Mouse (Mus musculus): ENCODE data around the gene Dact3. TPM values are rescaled to one million over a fixed set of nuclear protein-coding genes. Genes with fewer than 3 reads are reported as not detected.

The Dact3 gene
- polyA plus RNA-seq, 1 experiment from 2014 or later, result 2.3 TPM

DNA sequence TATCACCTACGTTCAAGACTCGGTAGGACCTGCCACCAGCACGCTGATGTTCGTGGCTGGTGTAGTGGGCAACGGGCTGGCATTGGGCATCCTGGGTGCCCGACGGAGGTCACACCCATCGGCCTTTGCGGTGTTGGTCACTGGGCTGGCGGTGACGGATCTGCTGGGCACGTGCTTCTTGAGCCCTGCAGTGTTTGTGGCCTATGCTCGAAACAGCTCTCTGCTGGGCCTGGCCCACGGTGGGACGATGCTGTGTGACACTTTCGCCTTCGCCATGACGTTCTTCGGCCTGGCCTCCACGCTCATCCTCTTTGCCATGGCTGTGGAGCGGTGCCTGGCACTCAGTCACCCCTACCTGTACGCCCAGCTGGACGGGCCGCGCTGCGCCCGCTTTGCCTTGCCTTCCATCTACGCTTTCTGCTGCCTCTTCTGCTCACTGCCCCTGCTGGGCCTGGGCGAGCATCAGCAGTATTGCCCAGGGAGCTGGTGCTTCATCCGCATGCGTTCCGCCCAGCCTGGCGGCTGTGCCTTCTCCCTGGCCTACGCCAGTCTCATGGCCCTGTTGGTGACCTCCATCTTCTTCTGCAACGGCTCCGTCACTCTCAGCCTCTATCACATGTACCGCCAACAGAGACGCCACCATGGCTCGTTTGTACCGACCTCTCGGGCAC, 31.9 kb downstream of the Dact3 start:
- no peak for ATAC-seq (ENCODE audit: insufficient read depth, low FRiP score)
- Histone ChIP-seq H3K4me3 (replicated peaks; ENCODE audit: low read length) (no peak overlapping the region), H3K27me3 (ENCODE audit: control insufficient read depth, insufficient read depth, low read length) (no peaks in the 10 kb centered on the region), H3K9me3 (replicated peaks; ENCODE audit: control insufficient read depth, low read length) (no peaks in the 10 kb centered on the region), H3K36me3 (ENCODE audit: control insufficient read depth, insufficient read depth, low read length) (no peaks in the 10 kb centered on the region), H3K9ac (ENCODE audit: low read length) (peak overlapping the region; percentile 17; the same call in 1 of the 2 replicates), H3K27ac (ENCODE audit: low read length) (no peak overlapping the region), H3K4me1 (ENCODE audit: control insufficient read depth, insufficient read depth, low read length) (peaks cover 41% of the 10 kb centered on the region), H3K4me2 (ENCODE audit: low read depth, low read length) (0 out of 2 replicates have a peak overlapping the region, but pooled peaks have one; percentile 23)
- WGBS, result 91% methylated on average over 41 of the region's 41 CpGs

DNA sequence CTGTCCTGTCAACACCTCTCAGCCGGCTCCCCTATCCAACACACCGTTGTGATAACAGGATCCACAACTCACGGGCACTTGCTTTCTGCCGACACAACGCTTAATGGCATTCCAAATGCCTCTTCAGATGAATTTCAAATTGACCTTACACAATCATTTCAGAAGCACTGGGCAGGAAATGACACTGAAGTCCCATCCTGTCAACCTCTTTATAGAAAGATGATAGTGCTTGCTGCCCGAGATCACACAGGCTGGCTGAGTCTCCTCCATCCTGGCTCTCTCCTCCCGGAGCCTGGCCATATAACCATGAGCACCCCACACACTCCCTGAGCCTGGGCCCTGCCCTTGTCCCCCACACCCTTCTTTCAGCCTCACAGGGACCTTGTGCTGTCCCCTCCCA, 32.7 kb downstream of the Dact3 start:
- Histone ChIP-seq H3K4me2 (ENCODE audit: low read depth, low read length) (peak overlapping the region; percentile 23), H3K4me1 (ENCODE audit: control insufficient read depth, insufficient read depth, low read length) (peaks cover 45% of the 10 kb centered on the region), H3K9ac (ENCODE audit: low read length) (peak overlapping the region; percentile 56; the same call in 1 of the 2 replicates), H3K27ac (ENCODE audit: low read length) (no peak overlapping the region), H3K36me3 (ENCODE audit: control insufficient read depth, insufficient read depth, low read length) (no peaks in the 10 kb centered on the region), H3K9me3 (replicated peaks; ENCODE audit: control insufficient read depth, low read length) (no peaks in the 10 kb centered on the region), H3K4me3 (replicated peaks; ENCODE audit: low read length) (0 out of 2 replicates have a peak overlapping the region, but pooled peaks have one; percentile 0), H3K27me3 (ENCODE audit: control insufficient read depth, insufficient read depth, low read length) (no peaks in the 10 kb centered on the region)
- WGBS, result 58% methylated on average over 7 of the region's 7 CpGs
- ATAC-seq (ENCODE audit: insufficient read depth, low FRiP score), result no peak

DNA sequence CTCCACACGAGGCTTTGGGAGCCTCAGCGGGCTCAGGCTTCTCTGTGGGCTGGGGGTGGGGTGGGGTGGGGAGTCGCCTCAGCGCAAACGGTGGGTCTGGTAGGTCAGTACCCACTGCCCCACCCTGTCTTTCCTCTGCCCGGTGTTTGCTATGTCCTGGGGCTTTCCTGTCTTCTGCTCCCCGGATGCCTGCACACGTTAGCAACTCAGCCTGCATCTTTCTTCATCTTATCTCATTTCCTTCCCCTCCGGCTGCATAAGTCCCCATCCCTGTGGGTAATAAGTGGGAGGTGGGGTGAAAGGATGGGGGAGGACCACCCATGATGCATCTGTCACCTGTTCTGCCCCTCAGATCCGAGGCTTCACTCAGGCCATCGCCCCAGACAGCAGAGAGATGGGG, 33.2 kb downstream of the Dact3 start:
- 33% methylated on average over 11 of the region's 11 CpGs for WGBS
- Histone ChIP-seq H3K4me1 (ENCODE audit: control insufficient read depth, insufficient read depth, low read length) (peaks cover 45% of the 10 kb centered on the region), H3K4me3 (replicated peaks; ENCODE audit: low read length) (0 out of 2 replicates have a peak overlapping the region, but pooled peaks have one; percentile 0), H3K36me3 (ENCODE audit: control insufficient read depth, insufficient read depth, low read length) (no peaks in the 10 kb centered on the region), H3K27me3 (ENCODE audit: control insufficient read depth, insufficient read depth, low read length) (no peaks in the 10 kb centered on the region), H3K27ac (ENCODE audit: low read length) (0 out of 2 replicates have a peak overlapping the region, but pooled peaks have one; percentile 24), H3K9ac (ENCODE audit: low read length) (peak overlapping the region; percentile 56), H3K4me2 (ENCODE audit: low read depth, low read length) (peak overlapping the region; percentile 23), H3K9me3 (replicated peaks; ENCODE audit: control insufficient read depth, low read length) (no peaks in the 10 kb centered on the region)
- no peak for ATAC-seq (ENCODE audit: insufficient read depth, low FRiP score)

DNA sequence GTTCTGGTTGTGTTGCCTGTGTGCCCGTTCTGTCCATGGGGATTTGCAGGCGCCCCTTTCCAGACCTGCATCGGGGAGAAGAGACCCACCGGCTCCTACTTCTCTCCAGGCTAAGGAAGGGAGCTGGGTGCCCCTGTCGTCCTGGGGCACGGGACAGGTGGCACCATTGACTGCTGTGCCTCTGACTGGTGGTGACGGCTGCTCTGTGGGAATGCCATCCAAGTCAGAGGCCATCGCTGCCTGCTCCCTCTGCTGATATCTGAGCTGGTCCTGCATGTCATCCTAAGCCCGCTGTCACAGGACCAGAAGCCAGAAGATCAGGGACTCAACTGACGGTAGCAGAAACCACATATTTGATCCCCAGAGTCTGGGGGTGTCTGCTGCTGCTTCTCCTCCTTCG, 33.7 kb downstream of the Dact3 start:
- H3K4me2 ChIP-seq (ENCODE audit: low read depth, low read length), result peak overlapping the region; percentile 23

DNA sequence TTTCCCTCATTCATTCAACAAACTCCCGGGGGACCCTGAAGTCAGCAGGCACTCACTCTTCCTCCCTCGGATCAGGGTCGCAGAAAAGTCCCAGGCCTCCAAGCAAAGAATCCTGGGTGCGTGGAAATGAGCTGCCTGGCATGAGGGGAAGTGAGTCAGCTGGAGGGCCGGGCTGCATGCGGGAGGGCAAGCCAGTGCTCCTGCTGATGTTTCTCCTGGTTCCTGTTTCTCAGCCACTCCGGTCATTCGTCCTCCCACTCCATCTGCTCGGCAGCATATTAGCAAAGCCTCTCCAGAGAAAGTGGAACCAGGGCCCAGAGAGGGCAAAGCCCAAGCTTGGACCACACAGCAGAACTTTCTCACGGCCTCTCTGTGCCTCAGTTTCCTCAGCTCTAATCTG, 34.8 kb downstream of the Dact3 start:
- Histone ChIP-seq H3K36me3 (ENCODE audit: control insufficient read depth, insufficient read depth, low read length) (no peaks in the 10 kb centered on the region), H3K9ac (ENCODE audit: low read length) (peak overlapping the region; percentile 56), H3K4me2 (ENCODE audit: low read depth, low read length) (no peak overlapping the region), H3K27me3 (ENCODE audit: control insufficient read depth, insufficient read depth, low read length) (no peaks in the 10 kb centered on the region), H3K27ac (ENCODE audit: low read length) (peak overlapping the region; percentile 24; the same call in 1 of the 2 replicates), H3K4me3 (replicated peaks; ENCODE audit: low read length) (no peak overlapping the region), H3K9me3 (replicated peaks; ENCODE audit: control insufficient read depth, low read length) (no peaks in the 10 kb centered on the region), H3K4me1 (ENCODE audit: control insufficient read depth, insufficient read depth, low read length) (peaks cover 40% of the 10 kb centered on the region)
- 35% methylated on average over 10 of the region's 10 CpGs for WGBS
- ATAC-seq (ENCODE audit: insufficient read depth, low FRiP score), result no peak

More for the DNA sequence above, 33.7 kb downstream of the Dact3 start:
- 0 out of 2 replicates have a peak overlapping the region, but pooled peaks have one; percentile 1 for H3K4me3 ChIP-seq (replicated peaks; ENCODE audit: low read length)
- peak overlapping the region; percentile 24; the same call in 1 of the 2 replicates for H3K27ac ChIP-seq (ENCODE audit: low read length)
- peaks cover 45% of the 10 kb centered on the region for H3K4me1 ChIP-seq (ENCODE audit: control insufficient read depth, insufficient read depth, low read length)
- no peaks in the 10 kb centered on the region for H3K27me3 ChIP-seq (ENCODE audit: control insufficient read depth, insufficient read depth, low read length)
- no peaks in the 10 kb centered on the region for H3K9me3 ChIP-seq (replicated peaks; ENCODE audit: control insufficient read depth, low read length)
- 58% methylated on average over 11 of the region's 11 CpGs for WGBS
- ATAC-seq (ENCODE audit: insufficient read depth, low FRiP score), result no peak
- H3K36me3 ChIP-seq (ENCODE audit: control insufficient read depth, insufficient read depth, low read length), result no peaks in the 10 kb centered on the region
- peak overlapping the region; percentile 56 for H3K9ac ChIP-seq (ENCODE audit: low read length)

DNA sequence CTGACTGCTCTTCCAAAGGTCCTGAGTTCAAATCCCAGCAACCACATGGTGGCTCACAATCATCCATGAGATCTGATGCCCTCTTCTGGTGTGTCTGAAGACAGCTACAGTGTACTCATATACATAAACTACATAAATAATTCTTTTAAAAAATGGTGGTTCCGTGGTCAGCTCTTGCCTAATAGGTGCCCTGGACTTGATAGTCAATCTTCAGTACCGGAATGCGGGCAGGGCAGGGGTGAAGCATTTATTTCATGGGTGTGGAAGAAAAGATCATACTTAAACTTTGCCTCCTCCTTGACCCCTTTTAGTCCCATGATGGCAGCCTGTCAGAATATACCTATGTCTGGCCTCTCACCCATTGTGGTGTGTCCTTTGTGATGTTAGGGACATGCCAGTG, 36.8 kb downstream of the Dact3 start:
- no peaks in the 10 kb centered on the region for H3K27me3 ChIP-seq (ENCODE audit: control insufficient read depth, insufficient read depth, low read length)

DNA sequence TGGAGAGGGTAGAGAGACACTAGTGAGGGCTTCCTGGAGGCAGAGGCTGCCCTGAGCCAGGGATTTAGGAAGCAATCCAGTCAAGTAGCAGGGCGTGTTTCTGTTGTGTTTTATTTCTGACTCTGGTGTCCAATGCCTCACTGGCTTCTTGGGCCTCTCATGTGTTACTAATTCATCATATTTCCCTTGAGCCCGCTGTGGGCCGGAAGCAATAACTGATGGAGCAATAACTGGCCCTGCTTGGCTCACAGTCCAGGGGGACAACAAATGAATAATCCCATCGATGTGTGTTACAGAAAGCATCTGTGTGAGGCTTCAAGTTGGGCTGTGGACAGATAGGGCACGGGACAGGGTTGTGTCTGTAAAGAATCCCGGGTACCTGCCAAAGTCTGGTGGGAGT, 37.2 kb downstream of the Dact3 start:
- Histone ChIP-seq H3K4me3 (replicated peaks; ENCODE audit: low read length) (no peak overlapping the region), H3K27ac (ENCODE audit: low read length) (no peak overlapping the region), H3K4me2 (ENCODE audit: low read depth, low read length) (no peak overlapping the region), H3K9ac (ENCODE audit: low read length) (no peak overlapping the region), H3K36me3 (ENCODE audit: control insufficient read depth, insufficient read depth, low read length) (peaks cover 12% of the 10 kb centered on the region), H3K27me3 (ENCODE audit: control insufficient read depth, insufficient read depth, low read length) (no peaks in the 10 kb centered on the region), H3K9me3 (replicated peaks; ENCODE audit: control insufficient read depth, low read length) (no peaks in the 10 kb centered on the region), H3K4me1 (ENCODE audit: control insufficient read depth, insufficient read depth, low read length) (peaks cover 27% of the 10 kb centered on the region)
- no peak for ATAC-seq (ENCODE audit: insufficient read depth, low FRiP score)
- 53% methylated on average over 6 of the region's 6 CpGs for WGBS

More for the DNA sequence above, 36.8 kb downstream of the Dact3 start:
- Histone ChIP-seq H3K27ac (ENCODE audit: low read length) (no peak overlapping the region), H3K4me2 (ENCODE audit: low read depth, low read length) (no peak overlapping the region), H3K9ac (ENCODE audit: low read length) (no peak overlapping the region), H3K36me3 (ENCODE audit: control insufficient read depth, insufficient read depth, low read length) (0 out of 2 replicates have a peak, but pooled peaks cover 7% of the 10 kb centered on the region), H3K9me3 (replicated peaks; ENCODE audit: control insufficient read depth, low read length) (no peaks in the 10 kb centered on the region), H3K4me1 (ENCODE audit: control insufficient read depth, insufficient read depth, low read length) (peaks cover 27% of the 10 kb centered on the region), H3K4me3 (replicated peaks; ENCODE audit: low read length) (no peak overlapping the region)
- WGBS, result 84% methylated on average over 3 of the region's 3 CpGs
- no peak for ATAC-seq (ENCODE audit: insufficient read depth, low FRiP score)

DNA sequence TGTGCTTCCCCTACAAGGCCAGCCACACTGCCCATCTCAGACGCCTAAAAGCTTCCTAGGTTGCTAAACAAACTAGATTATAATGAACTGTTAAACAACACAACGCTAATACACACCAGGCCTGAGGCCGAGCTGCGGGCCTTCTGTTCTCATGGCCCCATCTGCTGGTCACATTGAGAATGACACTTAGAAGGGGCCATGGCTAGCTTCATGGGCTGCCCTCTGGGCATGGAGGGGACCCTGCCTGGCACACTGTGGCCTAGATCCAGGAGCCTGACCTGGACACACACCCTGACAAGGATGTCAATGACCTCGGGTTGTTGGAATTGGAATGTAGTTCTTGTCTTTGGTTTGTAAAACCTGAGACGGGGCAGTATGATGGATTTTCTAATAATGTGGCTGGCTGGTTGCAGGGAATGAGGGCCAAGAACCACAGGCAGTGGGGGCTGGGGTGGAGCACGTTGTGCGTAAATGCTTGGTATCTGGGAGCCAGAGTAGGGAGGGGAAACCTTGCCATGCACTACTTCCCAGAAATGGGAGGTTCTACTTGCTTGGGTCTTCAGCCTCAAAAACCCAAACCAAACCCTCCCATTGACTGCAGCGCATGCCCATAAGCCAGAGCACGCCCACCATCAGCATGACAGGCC, 38.8 kb downstream of the Dact3 start:
- peaks cover 18% of the 10 kb centered on the region for H3K4me1 ChIP-seq (ENCODE audit: control insufficient read depth, insufficient read depth, low read length)
- H3K9ac ChIP-seq (ENCODE audit: low read length), result no peak overlapping the region
- peak; percentile 58; the same call in 1 of the 2 replicates for ATAC-seq (ENCODE audit: insufficient read depth, low FRiP score)
- 25% methylated on average over 10 of the region's 10 CpGs for WGBS
- H3K4me2 ChIP-seq (ENCODE audit: low read depth, low read length), result no peak overlapping the region
- no peaks in the 10 kb centered on the region for H3K27me3 ChIP-seq (ENCODE audit: control insufficient read depth, insufficient read depth, low read length)
- H3K27ac ChIP-seq (ENCODE audit: low read length), result no peak overlapping the region
- H3K4me3 ChIP-seq (replicated peaks; ENCODE audit: low read length), result no peak overlapping the region
- no peaks in the 10 kb centered on the region for H3K9me3 ChIP-seq (replicated peaks; ENCODE audit: control insufficient read depth, low read length)
- peaks cover 18% of the 10 kb centered on the region for H3K36me3 ChIP-seq (ENCODE audit: control insufficient read depth, insufficient read depth, low read length)
